Mouse (Mus musculus) hindbrain, embryonic 14.5 days (tissue): Measurements from ENCODE around the gene Prkcz. TPM values are rescaled to one million over a fixed set of nuclear protein-coding genes. Genes with fewer than 3 reads are reported as not detected.

Experiments
- ATAC-seq: fragments of 200-750 bp; cut with Nextera tagmentation; 2 replicates; pipeline ENCODE4 v1.8.0; 2017; ENCODE audit warnings: moderate number of reproducible peaks, mild to moderate bottlenecking, moderate TSS enrichment, moderate library complexity; ENCODE audit not compliant: low FRiP score
- DNase-seq: peaks from one replicate; pipeline ENCODE4 v3.0.0-alpha.2; 2015; ENCODE audit warnings: low spot score
- H3K27ac ChIP-seq: fragments of 300-500 bp; sonication (generic); 2 replicates; pipeline ENCODE4 v1.5.1; 2014; ENCODE audit warnings: mild to moderate bottlenecking, moderate library complexity
- H3K27me3 ChIP-seq: fragments of 300-500 bp; sonication (generic); 2 replicates; pipeline ENCODE4 v1.6.1; 2014; ENCODE audit warnings: mild to moderate bottlenecking, low read length, mixed read lengths; ENCODE audit not compliant: control insufficient read depth, insufficient read depth
- H3K36me3 ChIP-seq: fragments of 300-500 bp; sonication (generic); replicated peaks from 2 replicates; pipeline ENCODE4 v1.6.1; 2014; ENCODE audit not compliant: control insufficient read depth, insufficient read depth
- H3K4me1 ChIP-seq: fragments of 300-500 bp; sonication (generic); replicated peaks from 2 replicates; pipeline ENCODE4 v1.6.1; 2014; ENCODE audit warnings: antibody characterized with exemption, low read length, mixed read lengths; ENCODE audit not compliant: control insufficient read depth, insufficient read depth
- H3K4me2 ChIP-seq: fragments of 300-500 bp; sonication (generic); replicated peaks from 2 replicates; pipeline ENCODE4 v1.6.1; 2014; ENCODE audit warnings: mild to moderate bottlenecking, moderate library complexity
- H3K4me3 ChIP-seq: fragments of 300-500 bp; sonication (generic); replicated peaks from 2 replicates; pipeline ENCODE4 v1.5.1; 2014; ENCODE audit warnings: mild to moderate bottlenecking, low read length
- H3K9ac ChIP-seq: fragments of 300-500 bp; sonication (generic); 2 replicates; pipeline ENCODE4 v1.6.1; 2014
- H3K9me3 ChIP-seq: fragments of 300-500 bp; sonication (generic); 2 replicates; pipeline ENCODE4 v1.6.1; 2016; ENCODE audit warnings: low read length; ENCODE audit not compliant: control insufficient read depth
- WGBS: fragments of 180-500 bp; shearing (Covaris S2); extraction: QIAGEN DNeasy Blood & Tissue Kit; methylation state at CpG from one replicate; pipeline ENCODE4 v1.1.7; 2014; 5-methylcytosine and 5-hydroxymethylcytosine counted together
- polyA plus RNA-seq: library from polyadenylated mRNA; unstranded; fragments of >200 nt; fragmentation: Nextera tagmentation; extraction: Ambion mirVana; gene quantifications from 2 replicates; pipeline ENCODE4 v1.2.1, GENCODE M21; 2014

The Prkcz gene
- polyA plus RNA-seq, 1 experiment from 2014 or later, result 73.9 TPM

GRCm38 (mm10) chr4:155222841-155223593 is 138.1 kb downstream of the Prkcz start:
- Histone ChIP-seq H3K4me1 (peaks cover 39% of the 10 kb centered on the region), H3K4me3 (peak overlapping the region; percentile 40), H3K9ac (peak overlapping the region; percentile 94), H3K36me3 (no peaks in the 10 kb centered on the region), H3K4me2 (peak overlapping the region; percentile 100), H3K27ac (peak overlapping the region; percentile 96), H3K9me3 (no peaks in the 10 kb centered on the region), H3K27me3 (no peaks in the 10 kb centered on the region)
- ATAC-seq (peak; percentile 99), DNase-seq (peak; percentile 99)
- WGBS, result under 1% methylated on average over 66 of the region's 116 CpGs

- WGBS, result under 1% methylated on average over 28 of the region's 63 CpGs
- peak within 1 kb of the TSS; percentile 94 for H3K9ac ChIP-seq
- no peaks in the 10 kb centered on the region for H3K9me3 ChIP-seq
- no peaks in the 10 kb centered on the region for H3K27me3 ChIP-seq
- peak within 1 kb of the TSS; percentile 96 for H3K27ac ChIP-seq
- H3K36me3 ChIP-seq, result no peaks in the 10 kb centered on the region
- H3K4me3 ChIP-seq, result peak within 1 kb of the TSS; percentile 91
- H3K4me1 ChIP-seq, result peaks cover 44% of the 10 kb centered on the region
- DNase-seq (no peak), ATAC-seq (no peak)
- peak within 1 kb of the TSS; percentile 100 for H3K4me2 ChIP-seq
Observed at GRCm38 (mm10) chr4:155222552-155222840, 138.7 kb downstream of the Prkcz start, which contains the start of gene Ski. TSS of gene Ski (minus strand) at chr4:155222592.

GRCm38 (mm10) chr4:155221599-155222551 is 139.3 kb downstream of the Prkcz start:
- Histone ChIP-seq H3K27ac (peak overlapping the region; percentile 85), H3K9ac (peak overlapping the region; percentile 94), H3K36me3 (no peaks in the 10 kb centered on the region), H3K4me3 (peak overlapping the region; percentile 91), H3K27me3 (no peaks in the 10 kb centered on the region), H3K9me3 (no peaks in the 10 kb centered on the region), H3K4me1 (peaks cover 50% of the 10 kb centered on the region), H3K4me2 (peak overlapping the region; percentile 100)
- DNase-seq (peak; percentile 66), ATAC-seq (no peak)
- WGBS, result under 1% methylated on average over 89 of the region's 93 CpGs

- Histone ChIP-seq H3K4me1 (peaks cover 58% of the 10 kb centered on the region), H3K9me3 (no peaks in the 10 kb centered on the region), H3K9ac (peak overlapping the region; percentile 94), H3K27me3 (no peaks in the 10 kb centered on the region), H3K36me3 (no peaks in the 10 kb centered on the region), H3K4me2 (peak overlapping the region; percentile 100), H3K27ac (peak overlapping the region; percentile 85), H3K4me3 (peak overlapping the region; percentile 91)
- 2% methylated on average over 7 of the region's 7 CpGs for WGBS
- DNase-seq (no peak), ATAC-seq (no peak)
Observed at GRCm38 (mm10) chr4:155221106-155221505, 140.1 kb downstream of the Prkcz start.

GRCm38 (mm10) chr4:155220213-155221100 is 140.7 kb downstream of the Prkcz start:
- Histone ChIP-seq H3K27ac (peak overlapping the region; percentile 85), H3K9ac (peak overlapping the region; percentile 94), H3K4me3 (peak overlapping the region; percentile 91), H3K36me3 (no peaks in the 10 kb centered on the region), H3K9me3 (no peaks in the 10 kb centered on the region), H3K4me2 (peak overlapping the region; percentile 100), H3K27me3 (no peaks in the 10 kb centered on the region), H3K4me1 (peaks cover 64% of the 10 kb centered on the region)
- ATAC-seq (no peak), DNase-seq (peak; percentile 47)
- 4% methylated on average over 14 of the region's 14 CpGs for WGBS

- ATAC-seq (no peak), DNase-seq (no peak)
- Histone ChIP-seq H3K9me3 (no peaks in the 10 kb centered on the region), H3K27me3 (no peaks in the 10 kb centered on the region), H3K4me1 (peaks cover 73% of the 10 kb centered on the region), H3K4me3 (peak overlapping the region; percentile 91), H3K4me2 (peak overlapping the region; percentile 100), H3K9ac (peak overlapping the region; percentile 94), H3K27ac (no peak overlapping the region), H3K36me3 (no peaks in the 10 kb centered on the region)
- 49% methylated on average over 12 of the region's 12 CpGs for whole genome bisulfite sequencing
Observed at GRCm38 (mm10) chr4:155219271-155220212, 141.6 kb downstream of the Prkcz start.

- no peaks in the 10 kb centered on the region for H3K27me3 ChIP-seq
- H3K4me2 ChIP-seq, result peak overlapping the region; percentile 100
- WGBS, result 79% methylated on average over 9 of the region's 9 CpGs
- DNase-seq (no peak), ATAC-seq (no peak)
- no peak overlapping the region for H3K27ac ChIP-seq
- H3K4me3 ChIP-seq, result peak overlapping the region; percentile 91; the same call in 1 of the 2 replicates
- H3K36me3 ChIP-seq, result no peaks in the 10 kb centered on the region
- H3K9ac ChIP-seq, result no peak overlapping the region
- peaks cover 82% of the 10 kb centered on the region for H3K4me1 ChIP-seq
- H3K9me3 ChIP-seq, result no peaks in the 10 kb centered on the region
Observed at GRCm38 (mm10) chr4:155218104-155218732, 142.9 kb downstream of the Prkcz start.
